29 mouse cellular contexts compared by ENCODE assay signal in genomic region chr2:115733017-115733692, GRCm38 (mm10).
DNase-seq lines count a peak whose midpoint lies in the region; ATAC-seq lines count a peak whose summit lies in the region.
"Had no signal": no experiment of that assay in that cellular context is flagged by ENCODE, and none has a peak within 500 bp of the region (broad histone marks: within the 10 kb centered on the region; RNA-seq: fewer than 3 reads in every experiment).

No protein-coding gene starts in this region.

- peak; percentile 20 for DNase-seq in embryonic facial prominence, embryonic 14.5 days (ENCODE audit: low spot score)
- DNase-seq in embryonic facial prominence, embryonic 10.5 days (ENCODE audit: low spot score), result no peak
- peak; percentile 60 for DNase-seq in forelimb bud, embryonic 11.5 days (ENCODE audit: low read depth, low spot score)
- peak; percentile 40 to 58 for DNase-seq in kidney, adult 8-10 months
- DNase-seq in kidney, postnatal 36 days, result peak; percentile 45 to 54
- DNase-seq in hindbrain, embryonic 10.5 days (ENCODE audit: low spot score), result no peak
- DNase-seq: B cell, adult 2 months; cerebellum, adult 11-12 months; cerebellum, adult 9-11 months; embryo, embryonic 11 days; forebrain, postnatal 0 days; gastrocnemius, postnatal 14 days; heart, postnatal 14 days; layer of hippocampus, postnatal 36 days; left cerebral cortex, postnatal 4 days; liver, embryonic 13.5 days; lung, adult 18-20 months; right cerebral cortex, postnatal 4 days; thymus, adult 2 months; thymus, postnatal 36 days had no signal

- ATAC-seq in embryonic facial prominence, embryonic 14.5 days (ENCODE audit: low read depth), result no peak
- ATAC-seq in cerebellum, adult (ENCODE audit: insufficient number of reproducible peaks, low FRiP score, low TSS enrichment), result no peak
- ATAC-seq: activated CD4-positive, CD25-positive, alpha-beta regulatory T cell, adult 4 months; forebrain, postnatal 0 days; hindbrain, embryonic 16.5 days; lung, postnatal 0 days; midbrain, embryonic 13.5 days had no signal

- 0 out of 2 replicates have a peak, but pooled peaks cover 2% of the 10 kb centered on the region for H3K36me3 ChIP-seq in embryonic facial prominence, embryonic 14.5 days (ENCODE audit: control insufficient read depth, insufficient read depth, low read length)
- peaks cover 2% of the 10 kb centered on the region for H3K36me3 ChIP-seq in embryonic facial prominence, embryonic 10.5 days (replicated peaks)
- peaks cover 1% of the 10 kb centered on the region for H3K36me3 ChIP-seq in hindbrain, embryonic 10.5 days
- H3K36me3 ChIP-seq: embryonic facial prominence, embryonic 15.5 days; liver, embryonic 13.5 days; midbrain, embryonic 13.5 days; neural tube, embryonic 13.5 days had no signal

- H3K27ac ChIP-seq in embryonic facial prominence, embryonic 14.5 days (replicated peaks; ENCODE audit: low read depth, low read length), result no peak overlapping the region
- H3K27ac ChIP-seq in embryonic facial prominence, embryonic 10.5 days (replicated peaks), result no peak overlapping the region
- no peak overlapping the region for H3K27ac ChIP-seq in hindbrain, embryonic 10.5 days
- H3K27ac ChIP-seq: embryonic facial prominence, embryonic 15.5 days; forebrain, embryonic 12.5 days; liver, embryonic 13.5 days; macrophage; midbrain, embryonic 13.5 days; neural tube, embryonic 13.5 days had no signal

- peaks cover 5% of the 10 kb centered on the region; the same call in 1 of the 2 replicates for H3K4me1 ChIP-seq in embryonic facial prominence, embryonic 14.5 days (ENCODE audit: control insufficient read depth, insufficient read depth, low read length)
- peaks cover 43% of the 10 kb centered on the region for H3K4me1 ChIP-seq in embryonic facial prominence, embryonic 10.5 days
- H3K4me1 ChIP-seq in hindbrain, embryonic 10.5 days (replicated peaks), result 0 out of 2 replicates have a peak, but pooled peaks cover 8% of the 10 kb centered on the region
- H3K4me1 ChIP-seq: forebrain, embryonic 12.5 days; liver, embryonic 13.5 days had no signal

- no peak overlapping the region for H3K4me2 ChIP-seq in embryonic facial prominence, embryonic 14.5 days (ENCODE audit: low read depth, low read length)
- H3K4me2 ChIP-seq: embryonic facial prominence, embryonic 15.5 days; forebrain, embryonic 12.5 days; liver, embryonic 13.5 days; midbrain, embryonic 13.5 days; neural tube, embryonic 13.5 days had no signal

- 61% methylated on average over 8 of the region's 8 CpGs for WGBS in embryonic facial prominence, embryonic 14.5 days
- WGBS in embryonic facial prominence, embryonic 10.5 days, result 82% methylated on average over 8 of the region's 8 CpGs
- 92% methylated on average over 8 of the region's 8 CpGs for WGBS in hindbrain, embryonic 10.5 days

- no peak overlapping the region for H3K4me3 ChIP-seq in embryonic facial prominence, embryonic 14.5 days (ENCODE audit: low read depth, low read length)
- no peak overlapping the region for H3K4me3 ChIP-seq in embryonic facial prominence, embryonic 10.5 days
- H3K4me3 ChIP-seq in hindbrain, embryonic 10.5 days, result no peak overlapping the region
- H3K4me3 ChIP-seq: embryonic facial prominence, embryonic 15.5 days; forebrain, embryonic 12.5 days; liver, embryonic 13.5 days; midbrain, embryonic 13.5 days; neural tube, embryonic 13.5 days had no signal

- H3K9me3 ChIP-seq in embryonic facial prominence, embryonic 14.5 days (ENCODE audit: control insufficient read depth, low read length), result no peaks in the 10 kb centered on the region
- H3K9me3 ChIP-seq in embryonic facial prominence, embryonic 10.5 days, result 0 out of 2 replicates have a peak, but pooled peaks cover under 1% of the 10 kb centered on the region
- no peaks in the 10 kb centered on the region for H3K9me3 ChIP-seq in hindbrain, embryonic 10.5 days
- H3K9me3 ChIP-seq: embryonic facial prominence, embryonic 15.5 days; forebrain, embryonic 12.5 days; liver, embryonic 13.5 days; midbrain, embryonic 13.5 days; neural tube, embryonic 13.5 days had no signal

- H3K27me3 ChIP-seq in embryonic facial prominence, embryonic 14.5 days (replicated peaks; ENCODE audit: control insufficient read depth, insufficient read depth, low read length), result no peaks in the 10 kb centered on the region
- peaks cover 69% of the 10 kb centered on the region for H3K27me3 ChIP-seq in embryonic facial prominence, embryonic 10.5 days (replicated peaks; ENCODE audit: low read depth, poor library complexity, severe bottlenecking)
- H3K27me3 ChIP-seq in hindbrain, embryonic 10.5 days (ENCODE audit: insufficient read depth, poor library complexity, severe bottlenecking), result no peaks in the 10 kb centered on the region
- H3K27me3 ChIP-seq: embryonic facial prominence, embryonic 15.5 days; liver, embryonic 13.5 days; midbrain, embryonic 13.5 days; neural tube, embryonic 13.5 days had no signal

- no peak overlapping the region for H3K9ac ChIP-seq in embryonic facial prominence, embryonic 14.5 days (ENCODE audit: low read depth, low read length)
- H3K9ac ChIP-seq: embryonic facial prominence, embryonic 15.5 days; forebrain, embryonic 12.5 days; forebrain, postnatal 0 days; liver, embryonic 13.5 days; midbrain, embryonic 13.5 days; neural tube, embryonic 13.5 days had no signal

Comparison
In these comparisons a context has a peak if more than half of its experiments do, and no peak if none do; other contexts are left out.
1. DNase-seq: peak in embryonic facial prominence, embryonic 14.5 days (single experiment), forelimb bud, embryonic 11.5 days (single experiment), kidney, adult 8-10 months (2 of 2) and kidney, postnatal 36 days (2 of 2); none in embryonic facial prominence, embryonic 10.5 days (single experiment) and hindbrain, embryonic 10.5 days (single experiment).